Comparison of ENCODE assay signal across 18 mouse cellular contexts in genomic region chr17:12115086-12115485, GRCm38 (mm10).
"Had no signal": no experiment of that assay in that cellular context is flagged by ENCODE, and none has a peak within 500 bp of the region (broad histone marks: within the 10 kb centered on the region; RNA-seq: fewer than 3 reads in every experiment).

No protein-coding gene starts in this region.

- H3K4me2 ChIP-seq: lung, embryonic 14.5 days; midbrain, embryonic 12.5 days; neural tube, embryonic 13.5 days; neural tube, embryonic 15.5 days had no signal

- H3K27ac ChIP-seq: midbrain, embryonic 10.5 days; midbrain, embryonic 12.5 days; neural tube, embryonic 13.5 days; neural tube, embryonic 15.5 days had no signal

- H3K9ac ChIP-seq: lung, embryonic 14.5 days; midbrain, embryonic 12.5 days; neural tube, embryonic 13.5 days; neural tube, embryonic 15.5 days had no signal

- H3K36me3 ChIP-seq: midbrain, embryonic 10.5 days; midbrain, embryonic 12.5 days; neural tube, embryonic 13.5 days; neural tube, embryonic 15.5 days had no signal

- H3K27me3 ChIP-seq: midbrain, embryonic 12.5 days; neural tube, embryonic 13.5 days; neural tube, embryonic 15.5 days had no signal

- H3K4me3 ChIP-seq: midbrain, embryonic 10.5 days; midbrain, embryonic 12.5 days; myocyte; neural tube, embryonic 13.5 days; neural tube, embryonic 15.5 days had no signal

- DNase-seq: lung, embryonic 14.5 days; lung, postnatal 10 days; lung, postnatal 4 days; midbrain, embryonic 14.5 days; retina, postnatal 1 day; right cerebral cortex, adult 18-20 months; right cerebral cortex, postnatal 25 days; right cerebral cortex, postnatal 4 days; spleen, adult 18-20 months; thymus, adult 18-20 months; thymus, postnatal 14 days; thymus, postnatal 36 days had no signal

- H3K9me3 ChIP-seq: midbrain, embryonic 10.5 days; midbrain, embryonic 12.5 days; neural tube, embryonic 13.5 days; neural tube, embryonic 15.5 days had no signal

- ATAC-seq: midbrain, embryonic 16.5 days had no signal
